Mouse (Mus musculus): ENCODE results near the gene Zbtb38.

The Zbtb38 gene

GRCm38 (mm10) chr9:96752603-96753114 is at the start of gene Zbtb38:
Gene Zbtb38 (minus strand): TSS chr9:96752831.
- in situ Hi-C loops (cut with MboI, MseI): loop anchor here in 1 of 2 experiments (5.0 to 10.0 kb wide), 3 partner anchors 55 to 1348 kb away; partner anchors contain the start of gene Chst2

- in situ Hi-C loops (cut with MboI, MseI): no loop called here
Observed at GRCm38 (mm10) chr9:96800131-96800825, 47.6 kb upstream of the Zbtb38 start.

DNA sequence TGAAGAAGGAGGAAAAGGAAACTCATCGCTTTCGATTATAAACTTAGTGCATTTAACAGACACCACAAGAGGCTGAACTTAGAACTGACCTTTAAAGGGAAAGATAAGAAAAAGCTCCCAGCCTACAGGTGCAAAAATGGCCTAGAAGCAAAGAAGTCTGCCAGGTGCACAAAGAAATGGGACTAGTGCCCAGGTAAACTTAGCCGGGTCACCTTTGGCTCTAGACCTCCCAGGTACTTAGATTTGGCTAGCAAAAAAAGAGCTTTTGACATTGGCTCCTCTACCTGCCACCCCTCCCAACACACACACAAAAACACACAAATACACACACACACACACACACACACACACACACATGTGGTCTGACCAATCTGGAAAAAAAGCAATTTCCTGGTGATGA is 44.7 kb upstream of the Zbtb38 start:
- in situ Hi-C loops (cut with MboI, MseI): no loop called here

DNA sequence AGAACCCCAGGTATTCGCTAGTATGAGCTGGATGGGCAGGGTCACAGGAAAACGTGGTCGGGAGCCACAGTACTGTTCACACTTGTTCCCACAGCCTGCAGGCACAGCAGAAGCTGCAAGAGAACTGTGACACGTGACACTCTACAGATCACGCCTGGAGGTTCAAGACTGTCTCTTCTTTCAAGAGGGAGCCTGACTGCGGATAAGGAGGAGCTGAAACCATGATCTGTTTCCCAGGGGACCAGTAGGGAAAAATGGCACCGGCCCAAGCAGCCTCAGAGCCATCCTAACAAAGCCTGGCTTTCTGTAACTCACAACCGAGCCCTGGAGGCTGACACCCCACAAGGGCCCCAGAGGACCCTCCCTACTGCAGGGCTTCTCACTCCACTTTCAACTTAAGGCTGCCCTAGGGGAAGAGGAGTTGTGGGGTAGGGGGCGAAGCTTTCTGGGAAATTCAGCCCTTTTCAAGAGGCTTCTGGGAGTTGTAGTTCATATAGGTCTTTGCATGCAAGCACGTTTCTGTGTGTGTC is 42.8 kb upstream of the Zbtb38 start:
- in situ Hi-C loops (cut with MboI, MseI): no loop called here

GRCm38 (mm10) chr9:96794601-96795000 is 42.0 kb upstream of the Zbtb38 start:
- in situ Hi-C loops (cut with MboI, MseI): no loop called here

DNA sequence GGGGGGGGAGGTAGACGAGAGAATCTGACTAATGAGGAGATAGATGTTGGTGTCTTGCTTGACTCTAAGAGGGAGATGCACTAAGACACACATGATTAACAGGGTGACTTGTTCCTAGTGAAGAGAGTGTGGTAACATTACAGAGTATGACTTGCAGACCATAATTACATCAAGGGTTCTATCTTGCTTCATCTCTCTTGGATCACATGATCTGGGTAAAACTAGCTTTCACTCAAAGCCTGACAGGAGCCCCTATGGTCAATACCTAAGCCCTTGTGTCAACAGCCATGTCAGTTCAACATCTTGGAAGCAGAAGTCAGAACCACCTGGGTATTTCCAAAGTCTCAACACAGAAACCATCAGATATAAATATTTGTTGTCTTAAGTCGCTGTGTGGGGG is 39.9 kb upstream of the Zbtb38 start:
- in situ Hi-C loops (cut with MboI, MseI): no loop called here

- in situ Hi-C loops (cut with MboI, MseI): no loop called here
Observed at GRCm38 (mm10) chr9:96790389-96791007, 37.9 kb upstream of the Zbtb38 start.

GRCm38 (mm10) chr9:96789906-96790305 is 37.3 kb upstream of the Zbtb38 start:
- in situ Hi-C loops (cut with MboI, MseI): no loop called here

DNA sequence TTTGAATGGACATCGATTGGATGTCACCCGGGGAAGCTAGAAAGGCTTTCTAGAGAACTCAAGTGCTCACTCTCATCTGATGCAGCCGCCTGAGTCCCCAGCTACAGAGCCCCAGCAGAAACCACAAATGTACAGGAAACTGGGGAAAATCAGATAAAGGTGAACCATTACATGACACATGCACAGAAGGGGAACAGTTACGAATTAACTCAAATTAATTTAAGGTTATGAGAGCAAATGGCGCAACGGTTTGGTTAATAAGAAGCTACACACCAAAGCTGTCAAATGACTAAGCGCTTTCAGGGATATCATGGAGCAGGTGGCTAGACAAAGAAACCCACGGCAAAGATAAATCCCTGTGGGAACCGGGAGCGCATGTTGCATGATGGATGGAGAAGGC is 35.2 kb upstream of the Zbtb38 start:
- in situ Hi-C loops (cut with MboI, MseI): no loop called here

- in situ Hi-C loops (cut with MboI, MseI): no loop called here
Observed at GRCm38 (mm10) chr9:96785871-96786342, 33.3 kb upstream of the Zbtb38 start.

- in situ Hi-C loops (cut with MboI, MseI): no loop called here
Observed at GRCm38 (mm10) chr9:96785187-96785586, 32.6 kb upstream of the Zbtb38 start.

DNA sequence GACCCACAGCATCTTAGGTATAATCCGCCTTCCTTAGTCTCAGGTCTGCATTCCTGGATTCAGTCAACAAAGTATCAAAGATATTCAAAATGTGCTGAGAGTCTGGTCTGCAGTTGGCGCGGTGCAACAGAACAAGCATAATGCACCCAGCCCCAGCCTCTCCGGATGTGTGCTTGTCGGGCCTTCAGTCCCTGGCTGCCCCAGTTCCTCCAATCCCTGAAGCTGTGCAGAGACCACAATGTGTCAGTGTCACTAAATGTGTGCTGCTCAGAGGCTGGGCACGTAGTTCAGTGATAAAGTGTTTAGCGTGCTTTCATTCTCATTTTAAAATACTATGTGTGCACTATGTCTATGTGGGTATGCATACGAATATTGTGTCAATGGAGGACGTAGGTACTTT is 31.0 kb upstream of the Zbtb38 start:
- in situ Hi-C loops (cut with MboI, MseI): no loop called here

DNA sequence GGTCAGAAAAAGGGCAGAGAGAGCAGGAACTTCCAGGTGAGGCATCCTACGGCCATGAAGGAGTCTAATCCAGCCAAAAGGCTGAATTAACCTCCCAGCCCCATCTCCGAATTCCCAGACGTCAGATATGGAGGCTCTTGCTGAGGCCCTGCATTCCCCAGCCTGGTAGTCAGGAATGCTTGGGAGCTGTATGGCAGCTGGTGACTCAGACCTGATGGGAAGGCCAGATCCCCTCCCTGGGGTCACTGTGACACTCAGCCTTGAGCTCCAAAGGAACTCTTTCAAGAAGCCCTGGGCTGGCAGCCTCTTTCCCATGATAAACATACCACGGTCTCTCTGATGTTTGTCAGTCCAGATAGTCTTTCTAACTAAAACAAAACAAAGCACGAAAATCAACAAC is 30.6 kb upstream of the Zbtb38 start:
- in situ Hi-C loops (cut with MboI, MseI): no loop called here

DNA sequence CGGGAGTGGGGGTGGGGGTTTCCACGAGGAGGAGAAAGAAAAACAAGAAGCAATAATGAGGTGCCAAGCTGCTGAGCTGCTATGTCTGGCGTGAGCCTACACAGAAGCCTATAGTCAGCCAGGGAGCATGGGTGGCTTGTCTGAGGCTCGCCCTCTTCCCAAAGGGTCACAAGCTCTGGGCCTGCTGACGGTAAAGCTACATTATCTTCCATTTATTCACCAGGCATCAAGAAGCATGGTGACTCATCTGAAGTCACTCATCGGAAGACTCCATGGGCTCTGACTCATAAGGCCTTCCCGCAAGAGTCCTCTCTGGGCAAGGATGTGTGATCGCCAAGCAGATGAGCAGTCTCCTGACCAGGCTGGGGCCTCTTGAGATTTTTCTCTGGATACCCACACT is 29.4 kb upstream of the Zbtb38 start:
- in situ Hi-C loops (cut with MboI, MseI): no loop called here

DNA sequence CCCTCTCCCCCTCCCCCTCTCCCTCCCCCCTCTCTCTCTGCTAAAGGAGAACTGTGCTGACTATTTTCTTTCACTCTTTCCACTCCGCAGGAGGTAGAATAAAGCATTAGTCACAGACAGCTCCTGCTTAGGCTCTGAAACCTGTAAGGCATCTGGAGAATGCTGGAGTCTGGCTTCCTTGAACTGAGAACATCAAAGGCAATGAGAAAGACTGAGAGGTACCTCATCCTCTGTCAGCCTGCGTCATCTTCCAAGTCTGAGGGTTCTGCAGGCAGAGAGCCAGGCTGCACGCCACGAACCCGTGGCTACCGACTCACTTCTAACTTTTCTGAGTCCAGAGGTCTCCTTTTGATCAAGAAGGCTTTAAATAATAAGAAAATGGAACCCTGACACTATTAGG is 20.5 kb upstream of the Zbtb38 start:
- in situ Hi-C loops (cut with MboI, MseI): no loop called here

GRCm38 (mm10) chr9:96770443-96770842 is 17.8 kb upstream of the Zbtb38 start:
- in situ Hi-C loops (cut with MboI, MseI): no loop called here

GRCm38 (mm10) chr9:96769651-96770050 is 17.0 kb upstream of the Zbtb38 start:
- in situ Hi-C loops (cut with MboI, MseI): no loop called here

- in situ Hi-C loops (cut with MboI, MseI): no loop called here
Observed at GRCm38 (mm10) chr9:96767874-96768273, 15.2 kb upstream of the Zbtb38 start.

GRCm38 (mm10) chr9:96766078-96766477 is 13.4 kb upstream of the Zbtb38 start:
- in situ Hi-C loops (cut with MboI, MseI): no loop called here

DNA sequence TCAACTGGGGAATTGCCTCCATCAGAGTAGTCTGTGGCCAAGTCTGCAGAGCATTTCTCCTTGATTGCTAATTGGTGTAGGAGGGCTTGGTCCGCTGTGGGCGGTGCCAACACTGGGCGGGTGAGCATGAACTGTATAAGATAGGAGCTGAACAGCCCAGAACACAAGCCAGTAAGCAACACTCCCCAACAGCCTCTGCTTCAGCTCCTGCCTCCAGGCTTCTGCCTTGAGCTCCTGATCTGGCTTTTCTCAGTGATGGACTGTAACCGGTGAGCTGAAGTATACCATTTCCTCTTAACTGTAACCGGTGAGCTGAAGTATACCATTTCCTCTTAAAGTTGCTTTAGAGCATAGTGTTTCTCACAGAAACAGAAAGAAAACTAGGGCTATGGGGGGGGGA is 12.8 kb upstream of the Zbtb38 start:
- in situ Hi-C loops (cut with MboI, MseI): no loop called here

DNA sequence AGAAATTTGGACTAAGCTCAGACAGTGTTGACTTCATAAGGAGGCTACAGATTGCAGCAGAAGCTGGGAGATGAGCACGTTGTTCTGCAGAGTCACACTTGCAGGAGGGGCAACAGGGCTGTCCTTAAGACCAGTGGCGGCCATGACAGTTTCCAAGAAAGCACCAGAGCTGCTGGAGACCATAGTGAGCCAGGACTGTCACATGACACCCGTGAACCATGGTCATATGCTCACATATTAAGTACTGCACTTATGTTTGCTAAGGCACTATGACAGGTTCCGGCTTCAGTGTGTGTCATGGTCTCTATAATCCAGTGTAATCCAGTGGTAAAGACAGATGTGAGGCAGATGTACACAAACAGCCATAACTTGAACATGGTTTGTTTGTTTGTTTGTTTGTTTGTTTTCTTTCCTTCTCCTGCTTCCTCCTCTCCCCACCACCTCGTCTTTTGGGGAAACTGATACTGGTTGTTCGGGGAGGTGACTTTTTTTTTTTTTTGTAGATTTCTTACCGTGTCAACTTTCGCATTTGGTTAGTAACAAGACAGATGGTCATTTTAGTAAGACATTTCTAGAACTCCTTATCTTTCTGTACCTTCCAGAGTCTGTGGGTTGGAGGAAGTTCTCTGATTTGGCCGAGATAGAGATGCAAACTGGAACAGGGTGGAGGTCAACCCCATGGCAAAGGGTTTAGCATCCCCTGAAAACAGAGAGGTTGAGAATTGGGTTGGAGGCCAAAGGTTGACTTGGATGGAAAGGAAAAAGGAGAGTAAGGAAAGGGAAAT is 11.4 kb upstream of the Zbtb38 start:
- in situ Hi-C loops (cut with MboI, MseI): no loop called here

- in situ Hi-C loops (cut with MboI, MseI): no loop called here
Observed at GRCm38 (mm10) chr9:96763025-96763424, 10.4 kb upstream of the Zbtb38 start.

Data from T-helper 17 cell (primary cell).